Mouse (Mus musculus) T-helper 17 cell (primary cell): Measurements from ENCODE around the gene Gja5.

Experiments used
- in situ Hi-C, 2 experiments: fragments of 300-600 bp; cut with MboI, MseI; formaldehyde crosslinking; loops; 1 replicate in 1 of 2; 2 replicates in 1 of 2; pipeline ENCODE4 v1.15.1; 2025; ENCODE audit warnings: high pct_unique_total_duplicates in 2 of 2

The Gja5 gene

GRCm38 (mm10) chr3:96904393-96904792 lies at the start of gene Gja5:
Gene Gja5 (plus strand): TSS chr3:96904693.
- in situ Hi-C loops, result loop anchor here in 1 of 2 experiments (25.0 kb wide), 1 partner anchor 92 kb away; no protein-coding TSS in a partner anchor

GRCm38 (mm10) chr3:96855833-96856232 lies 48.7 kb upstream of the Gja5 start:
- in situ Hi-C loops, result no loop called here

- in situ Hi-C loops, result no loop called here
Measured at GRCm38 (mm10) chr3:96860498-96860897, 44.0 kb upstream of the Gja5 start.

- in situ Hi-C loops, result no loop called here
Measured at GRCm38 (mm10) chr3:96867863-96868262, 36.6 kb upstream of the Gja5 start.

- in situ Hi-C loops, result no loop called here
Measured at GRCm38 (mm10) chr3:96868566-96868965, 35.9 kb upstream of the Gja5 start.

GRCm38 (mm10) chr3:96869091-96869490 lies 35.4 kb upstream of the Gja5 start:
- in situ Hi-C loops, result no loop called here

- in situ Hi-C loops, result no loop called here
Measured at GRCm38 (mm10) chr3:96870270-96870669, 34.2 kb upstream of the Gja5 start.

GRCm38 (mm10) chr3:96871070-96871469 lies 33.4 kb upstream of the Gja5 start:
- in situ Hi-C loops, result no loop called here

GRCm38 (mm10) chr3:96872501-96872900 lies 32.0 kb upstream of the Gja5 start:
- in situ Hi-C loops, result no loop called here

- in situ Hi-C loops, result no loop called here
Measured at GRCm38 (mm10) chr3:96874808-96875571, 29.5 kb upstream of the Gja5 start.

- in situ Hi-C loops, result no loop called here
Measured at GRCm38 (mm10) chr3:96879536-96879935, 25.0 kb upstream of the Gja5 start.

- in situ Hi-C loops, result loop anchor here in 1 of 2 experiments (10.0 kb wide), 1 partner anchor 1876 kb away; no protein-coding TSS in a partner anchor
Measured at GRCm38 (mm10) chr3:96880385-96880784, 24.1 kb upstream of the Gja5 start.

GRCm38 (mm10) chr3:96881557-96881956 lies 22.9 kb upstream of the Gja5 start:
- in situ Hi-C loops, result loop anchor here in 1 of 2 experiments (10.0 kb wide), 1 partner anchor 1877 kb away; no protein-coding TSS in a partner anchor

GRCm38 (mm10) chr3:96882061-96882849 lies 22.2 kb upstream of the Gja5 start:
- in situ Hi-C loops, result loop anchor here in 1 of 2 experiments (10.0 kb wide), 1 partner anchor 1877 kb away; no protein-coding TSS in a partner anchor

GRCm38 (mm10) chr3:96883690-96884089 lies 20.8 kb upstream of the Gja5 start:
- in situ Hi-C loops, result loop anchor here in 1 of 2 experiments (10.0 kb wide), 1 partner anchor 1879 kb away; no protein-coding TSS in a partner anchor

- in situ Hi-C loops, result loop anchor here in 1 of 2 experiments (25.0 kb wide), 1 partner anchor 90 kb away; no protein-coding TSS in a partner anchor
Measured at GRCm38 (mm10) chr3:96902336-96902999, 2.0 kb upstream of the Gja5 start.

GRCm38 (mm10) chr3:96904851-96905541 lies 503 bp downstream of the Gja5 start, which contains the start of gene Gpr89:
Gene Gpr89 (minus strand): TSS chr3:96905346.
- in situ Hi-C loops, result loop anchor here in 1 of 2 experiments (25.0 kb wide), 1 partner anchor 93 kb away; no protein-coding TSS in a partner anchor

- in situ Hi-C loops, result loop anchor here in 1 of 2 experiments (25.0 kb wide), 1 partner anchor 93 kb away; no protein-coding TSS in a partner anchor
Measured at GRCm38 (mm10) chr3:96905592-96905991, 1.1 kb downstream of the Gja5 start.

GRCm38 (mm10) chr3:96920991-96921390 lies 16.5 kb downstream of the Gja5 start:
- in situ Hi-C loops, result loop anchor here in 1 of 2 experiments (10.0 to 25.0 kb wide), 2 partner anchors 109 to 424 kb away; no protein-coding TSS in a partner anchor

- in situ Hi-C loops, result loop anchor here in 1 of 2 experiments (10.0 to 25.0 kb wide), 2 partner anchors 112 to 420 kb away; no protein-coding TSS in a partner anchor
Measured at GRCm38 (mm10) chr3:96924631-96925030, 20.1 kb downstream of the Gja5 start.
